Mouse (Mus musculus) splenic B cell, adult 2 months (primary cell): ENCODE data around the gene Hist1h3g.

ENCODE experiments used
- DNase-seq: peaks from one replicate; pipeline ENCODE4 v3.0.0-alpha.2; 2011; ENCODE audit warnings: low read depth, low spot score
- H3K27me3 ChIP-seq: 2 replicates; pipeline ENCODE4 v1.6.1; 2012; ENCODE audit warnings: mild to moderate bottlenecking, low read length, moderate library complexity, mixed read lengths; ENCODE audit not compliant: control insufficient read depth, poor library complexity, insufficient read depth, severe bottlenecking
- H3K36me3 ChIP-seq: 2 replicates; pipeline ENCODE4 v1.6.1; 2012; ENCODE audit warnings: mild to moderate bottlenecking, low read length, moderate library complexity, mixed read lengths; ENCODE audit not compliant: control insufficient read depth, poor library complexity, insufficient read depth, severe bottlenecking

Gene Hist1h3g

DNA sequence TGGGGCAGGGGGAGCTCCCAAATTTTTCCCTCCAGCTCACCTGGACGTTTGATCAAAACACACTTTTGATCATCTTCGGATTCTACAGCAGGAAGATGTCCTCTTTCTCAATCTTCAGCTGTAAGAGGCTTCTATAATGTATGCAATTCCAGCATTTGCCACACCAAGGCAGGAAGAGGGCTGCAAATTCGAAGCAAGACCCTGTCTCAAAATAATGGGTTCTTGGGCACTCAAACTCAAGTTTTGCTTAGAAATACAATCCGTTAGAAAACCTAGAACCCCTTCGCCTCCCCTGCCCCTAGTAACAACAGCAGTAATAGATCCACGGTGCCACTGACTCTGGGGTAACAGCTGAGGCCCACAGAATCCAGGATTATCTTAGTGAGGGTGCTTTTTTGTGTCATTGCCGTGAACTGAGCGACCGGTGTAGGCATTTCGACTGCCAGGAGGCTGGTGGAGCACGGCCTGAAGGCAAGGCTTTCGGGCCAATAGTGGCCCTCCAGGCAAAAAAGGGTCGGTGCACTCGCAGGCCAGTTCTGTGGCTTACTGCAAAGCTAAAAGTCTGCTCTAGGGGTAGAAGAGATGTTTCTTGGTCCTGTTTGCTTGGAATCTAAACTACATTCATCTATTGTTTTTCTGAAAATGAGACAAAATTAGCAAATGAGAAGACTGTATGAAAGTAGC is 29.4 kb upstream of the Hist1h3g start:
- DNase-seq: no peak
- H3K27me3 ChIP-seq: no peaks in the 10 kb centered on the region
- no peaks in the 10 kb centered on the region for H3K36me3 ChIP-seq

DNA sequence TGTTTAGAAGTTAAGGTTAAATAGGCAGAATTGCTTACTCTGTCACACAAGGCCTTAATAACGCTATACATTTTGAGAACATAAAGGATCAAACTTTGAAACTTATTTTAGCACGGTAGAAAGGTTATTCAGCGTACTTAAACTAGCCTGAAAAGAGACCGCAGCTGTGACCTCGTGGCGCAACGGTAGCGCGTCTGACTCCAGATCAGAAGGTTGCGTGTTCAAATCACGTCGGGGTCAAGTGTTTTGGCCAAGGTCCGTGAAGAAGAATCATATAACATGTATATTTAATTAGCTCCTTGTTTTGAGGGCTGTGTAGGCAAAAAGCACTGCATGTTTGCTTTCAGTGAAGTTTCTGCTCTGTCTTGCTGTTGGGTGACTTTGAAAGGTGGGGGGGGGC is 28.9 kb upstream of the Hist1h3g start:
- peak; percentile 66 for DNase-seq
- H3K27me3 ChIP-seq: no peaks in the 10 kb centered on the region
- H3K36me3 ChIP-seq: no peaks in the 10 kb centered on the region

DNA sequence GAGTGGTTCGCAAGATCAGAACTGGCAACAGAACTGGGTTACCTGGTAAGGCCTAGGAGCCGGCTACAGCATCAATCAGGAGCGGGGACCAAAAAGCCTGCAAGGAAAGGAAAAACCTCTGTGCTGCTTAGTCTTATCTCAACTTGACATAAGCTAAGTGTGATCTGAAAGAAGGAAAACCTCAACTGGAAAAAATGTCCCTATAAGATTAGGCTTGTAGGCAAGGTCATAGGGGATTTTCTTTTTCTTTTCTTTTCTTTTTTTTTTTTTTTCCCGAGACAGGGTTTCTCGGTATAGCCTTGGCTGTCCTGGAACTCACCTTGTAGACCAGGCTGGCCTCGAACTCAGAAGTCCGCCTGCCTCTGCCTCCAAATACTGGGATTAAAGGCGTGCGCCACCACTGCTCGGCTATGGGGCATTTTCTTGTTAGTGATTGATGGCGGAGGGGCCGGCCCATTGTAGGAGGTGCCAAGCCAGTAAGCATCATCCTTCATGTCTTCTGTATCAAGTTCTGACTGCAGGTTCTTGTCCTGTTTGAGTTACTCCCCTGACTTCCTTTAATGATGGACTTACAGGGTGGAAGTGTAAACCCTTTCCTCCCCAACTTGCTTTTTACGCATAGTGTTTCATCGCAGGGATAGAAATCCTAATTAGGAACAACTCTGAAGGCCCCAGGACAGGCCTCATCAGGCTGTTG is 28.3 kb upstream of the Hist1h3g start:
- no peaks in the 10 kb centered on the region for H3K27me3 ChIP-seq
- DNase-seq: no peak
- H3K36me3 ChIP-seq: no peaks in the 10 kb centered on the region

DNA sequence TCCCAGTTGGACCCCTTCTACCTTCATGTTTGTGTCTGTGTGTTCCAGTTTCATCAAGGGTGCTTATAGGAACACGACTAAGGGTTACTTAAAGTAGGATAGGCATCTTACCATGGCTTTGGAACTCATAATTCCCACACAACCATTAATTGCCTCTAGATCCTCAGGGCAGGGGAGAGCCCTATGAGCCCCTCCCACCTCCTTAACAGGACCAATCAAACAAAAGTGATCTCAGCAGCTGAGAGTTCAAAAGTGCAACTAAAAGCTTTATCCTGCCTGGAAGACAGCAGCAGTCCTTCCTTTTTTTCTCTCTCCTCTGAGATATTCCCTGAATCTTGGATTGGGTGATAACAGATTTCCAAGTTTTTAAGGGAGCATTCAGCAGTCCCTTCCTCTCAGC is 25.1 kb upstream of the Hist1h3g start:
- Histone ChIP-seq H3K27me3 (no peaks in the 10 kb centered on the region), H3K36me3 (no peaks in the 10 kb centered on the region)
- DNase-seq: no peak

DNA sequence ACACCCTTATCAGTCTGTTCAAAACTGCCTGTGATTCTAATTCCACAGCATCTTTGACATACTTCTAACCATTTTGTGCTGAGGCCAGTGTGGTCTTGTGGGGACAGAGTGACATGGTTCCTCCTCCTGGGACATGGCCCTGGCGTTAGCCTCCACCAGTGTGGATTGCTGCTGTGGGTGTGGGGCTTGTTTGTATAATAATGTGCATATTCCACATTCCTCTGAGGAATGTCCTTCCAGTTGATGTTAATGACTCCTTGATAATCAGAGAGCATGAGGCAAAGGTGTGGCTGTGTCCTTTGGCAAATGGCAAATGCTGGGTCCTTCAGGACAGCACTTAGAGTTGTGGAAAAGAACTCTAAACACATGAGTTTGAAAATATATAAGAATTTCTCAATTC is 21.7 kb upstream of the Hist1h3g start:
- no peak for DNase-seq
- no peaks in the 10 kb centered on the region for H3K27me3 ChIP-seq
- no peaks in the 10 kb centered on the region for H3K36me3 ChIP-seq

DNA sequence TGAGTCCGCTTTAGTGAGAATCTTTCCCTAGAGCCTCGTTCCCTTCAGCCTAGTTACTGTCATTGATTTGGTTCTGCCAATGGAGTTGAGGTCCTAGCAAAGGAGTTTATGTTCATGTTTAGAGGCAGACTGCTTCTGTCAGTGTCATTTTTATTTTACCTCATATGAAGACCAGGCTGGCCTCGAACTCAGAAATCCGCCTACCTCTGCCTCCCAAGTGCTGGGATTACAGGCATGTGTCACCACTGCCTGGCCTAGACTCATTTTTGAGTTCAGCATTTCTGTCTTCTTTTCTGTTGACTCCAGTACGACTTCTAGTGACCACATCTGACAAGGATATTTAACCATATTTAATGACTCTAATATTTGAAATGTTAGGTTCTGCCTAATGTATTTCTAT is 19.9 kb upstream of the Hist1h3g start:
- Histone ChIP-seq H3K27me3 (no peaks in the 10 kb centered on the region), H3K36me3 (no peaks in the 10 kb centered on the region)

DNA sequence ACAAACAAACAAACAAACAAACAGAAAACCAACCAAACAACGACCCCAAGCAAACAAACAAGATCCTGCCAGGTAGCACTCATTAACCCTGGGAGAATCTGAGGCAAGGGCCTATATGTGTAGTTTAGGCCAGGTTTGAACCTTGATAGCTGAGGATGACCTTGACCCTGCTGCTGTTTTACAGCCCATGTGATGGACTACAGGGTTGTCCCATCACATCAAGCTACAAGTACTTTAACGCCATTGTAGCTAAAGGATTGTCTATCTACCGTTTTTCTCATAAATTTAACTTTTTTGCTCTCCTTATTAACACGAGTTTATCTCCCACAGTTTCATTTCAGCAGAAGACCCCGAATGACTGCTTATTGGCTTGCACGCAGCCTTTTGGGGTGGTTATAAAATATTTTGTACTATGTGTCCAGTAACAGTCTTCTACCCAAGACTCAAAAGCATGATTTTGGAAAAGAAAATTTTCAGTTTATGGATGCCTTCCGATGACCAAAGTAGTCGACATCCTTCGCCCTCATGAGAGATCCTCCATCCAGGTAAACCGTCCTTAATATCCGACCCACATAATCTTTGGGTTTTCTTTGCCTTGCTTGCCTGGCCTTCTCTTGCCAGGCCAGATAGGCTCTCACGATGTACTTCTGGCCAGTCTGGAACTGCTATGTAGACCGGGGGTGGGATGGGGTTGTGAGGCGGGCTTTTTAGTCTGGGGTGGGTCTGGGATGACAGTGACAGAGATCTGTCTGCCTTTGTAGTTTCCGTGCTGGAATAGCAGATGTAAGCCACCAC is 19.2 kb upstream of the Hist1h3g start:
- Histone ChIP-seq H3K27me3 (no peaks in the 10 kb centered on the region), H3K36me3 (no peaks in the 10 kb centered on the region)
- DNase-seq: no peak

More for the DNA sequence above, 19.9 kb upstream of the Hist1h3g start:
- DNase-seq: no peak

DNA sequence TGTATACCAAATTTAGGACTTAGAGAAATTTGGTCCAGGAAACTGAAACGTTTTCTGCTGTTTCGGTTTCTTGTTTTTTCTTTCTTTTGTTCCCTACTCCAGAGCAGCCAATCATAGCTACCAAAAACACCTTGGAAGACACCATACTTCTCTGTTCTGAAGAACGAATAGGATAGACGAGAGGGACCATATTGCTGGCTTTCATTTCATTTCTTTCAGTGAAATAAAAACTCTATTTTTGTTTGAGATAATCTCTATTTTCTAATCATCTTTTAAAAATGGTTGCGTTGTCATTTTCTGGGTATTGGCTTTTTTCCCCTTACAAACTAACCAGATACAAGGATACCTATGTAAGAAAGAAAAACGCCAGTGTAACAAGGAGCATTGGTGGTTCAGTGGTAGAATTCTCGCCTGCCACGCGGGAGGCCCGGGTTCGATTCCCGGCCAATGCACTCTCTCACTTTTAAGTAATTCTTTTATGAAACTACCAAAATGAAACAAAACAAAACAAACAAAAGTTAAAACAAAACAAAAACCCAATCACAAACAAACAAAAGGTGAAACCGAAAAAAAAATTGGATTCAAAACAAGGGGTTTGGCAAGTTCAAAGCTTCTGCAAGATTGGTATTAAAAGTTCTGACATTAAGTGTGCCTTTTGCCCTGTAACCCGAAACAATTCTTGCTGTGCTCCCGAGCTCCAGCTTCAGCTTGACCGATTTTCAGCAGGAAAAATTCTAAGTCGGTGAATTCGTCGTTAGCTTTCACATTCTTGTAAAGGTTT is 18.2 kb upstream of the Hist1h3g start:
- peak; percentile 90 for DNase-seq
- Histone ChIP-seq H3K27me3 (no peaks in the 10 kb centered on the region), H3K36me3 (no peaks in the 10 kb centered on the region)

DNA sequence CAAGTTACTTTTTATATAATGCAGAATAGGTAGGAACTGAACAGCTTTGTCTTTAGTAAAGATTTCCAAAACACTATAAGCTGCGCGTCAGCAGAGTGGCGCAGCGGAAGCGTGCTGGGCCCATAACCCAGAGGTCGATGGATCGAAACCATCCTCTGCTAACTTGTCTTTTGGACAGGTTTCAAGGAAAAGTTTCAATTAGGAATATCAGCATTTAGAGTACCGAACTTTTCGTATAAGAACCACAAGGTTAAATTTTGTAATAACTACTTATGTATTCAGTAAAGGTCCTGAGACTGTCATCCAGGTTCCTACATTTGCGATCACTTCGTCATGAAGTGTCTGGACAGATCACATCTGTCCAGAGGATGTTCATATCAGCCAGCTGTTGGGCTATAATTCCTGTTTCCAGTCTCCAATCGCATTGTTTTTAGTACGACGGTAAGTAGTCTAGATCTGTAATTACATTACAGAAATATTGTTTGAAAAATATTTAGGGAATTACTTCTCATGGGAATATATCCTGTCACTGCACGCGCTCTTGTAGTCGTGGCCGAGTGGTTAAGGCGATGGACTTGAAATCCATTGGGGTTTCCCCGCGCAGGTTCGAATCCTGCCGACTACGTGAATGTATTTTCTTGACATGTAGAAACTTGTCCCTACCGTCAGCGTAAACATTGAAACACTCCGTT is 17.5 kb upstream of the Hist1h3g start:
- peak; percentile 88 for DNase-seq
- Histone ChIP-seq H3K36me3 (no peaks in the 10 kb centered on the region), H3K27me3 (no peaks in the 10 kb centered on the region)

DNA sequence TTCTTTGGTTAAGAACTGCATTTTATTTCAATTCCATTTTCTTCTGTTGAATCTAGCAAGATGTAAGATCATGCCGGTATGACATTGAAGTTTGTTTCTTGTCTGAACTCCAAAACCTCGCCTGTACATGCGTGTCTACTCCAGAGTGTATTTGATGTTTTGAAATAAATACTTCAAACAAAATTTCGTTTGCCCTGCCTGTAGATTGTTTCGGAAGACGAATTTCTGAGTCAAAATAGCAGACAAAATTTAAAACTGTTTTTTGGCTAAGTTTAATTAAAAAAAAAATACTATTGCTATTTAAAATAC is 17.0 kb upstream of the Hist1h3g start:
- Histone ChIP-seq H3K36me3 (no peaks in the 10 kb centered on the region), H3K27me3 (no peaks in the 10 kb centered on the region)
- no peak for DNase-seq

DNA sequence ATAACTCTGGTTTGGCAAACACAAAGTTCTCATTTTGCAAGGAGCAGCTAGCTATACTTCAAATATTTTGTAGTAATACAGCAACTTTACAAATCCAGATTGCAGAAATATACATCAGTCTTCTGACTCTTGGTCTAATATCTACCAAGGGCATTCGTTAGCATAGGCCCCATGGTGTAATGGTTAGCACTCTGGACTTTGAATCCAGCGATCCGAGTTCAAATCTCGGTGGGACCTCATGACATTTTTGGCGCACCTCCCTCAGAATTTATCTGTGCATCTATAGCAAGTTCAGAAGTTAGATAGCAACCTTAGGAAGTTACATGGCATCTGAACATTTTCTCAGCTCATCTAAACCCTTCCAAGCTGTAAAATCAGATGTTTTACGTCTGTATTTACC is 16.3 kb upstream of the Hist1h3g start:
- no peaks in the 10 kb centered on the region for H3K36me3 ChIP-seq
- DNase-seq: peak; percentile 91
- no peaks in the 10 kb centered on the region for H3K27me3 ChIP-seq

DNA sequence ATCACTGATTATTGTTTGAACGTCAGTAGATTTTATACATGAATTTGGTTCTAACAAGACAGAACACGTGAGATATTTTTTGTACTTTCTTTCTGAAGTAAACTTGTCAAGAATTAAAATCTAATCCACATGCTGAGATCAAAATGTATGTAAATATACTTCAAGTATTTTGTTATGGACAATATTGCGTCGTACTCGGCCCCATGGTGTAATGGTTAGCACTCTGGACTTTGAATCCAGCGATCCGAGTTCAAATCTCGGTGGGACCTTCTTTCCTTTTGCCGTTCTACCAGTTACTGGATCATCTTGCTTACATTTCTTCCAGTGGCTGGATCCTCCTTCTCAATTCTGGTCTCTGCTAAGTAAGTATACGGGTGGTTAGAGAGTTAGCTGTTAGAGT is 15.8 kb upstream of the Hist1h3g start:
- no peaks in the 10 kb centered on the region for H3K36me3 ChIP-seq
- no peaks in the 10 kb centered on the region for H3K27me3 ChIP-seq
- peak; percentile 85 for DNase-seq

DNA sequence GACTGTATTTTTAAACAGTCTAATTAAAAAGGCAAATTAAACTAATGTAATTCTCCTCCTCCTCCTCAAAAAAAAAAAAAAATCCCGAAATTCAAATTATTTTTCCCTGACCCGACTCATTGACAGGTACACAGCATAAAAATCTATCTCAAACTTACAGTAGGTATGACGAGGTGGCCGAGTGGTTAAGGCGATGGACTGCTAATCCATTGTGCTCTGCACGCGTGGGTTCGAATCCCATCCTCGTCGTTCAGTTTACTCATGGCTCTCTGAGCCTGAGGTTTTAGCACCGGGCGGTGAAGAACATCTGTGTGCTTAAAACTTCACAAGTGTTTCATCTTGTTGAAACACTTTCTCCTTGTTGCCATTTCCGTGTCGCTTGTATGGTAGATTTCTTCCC is 13.5 kb upstream of the Hist1h3g start:
- Histone ChIP-seq H3K36me3 (no peaks in the 10 kb centered on the region), H3K27me3 (no peaks in the 10 kb centered on the region)
- DNase-seq: peak; percentile 83

DNA sequence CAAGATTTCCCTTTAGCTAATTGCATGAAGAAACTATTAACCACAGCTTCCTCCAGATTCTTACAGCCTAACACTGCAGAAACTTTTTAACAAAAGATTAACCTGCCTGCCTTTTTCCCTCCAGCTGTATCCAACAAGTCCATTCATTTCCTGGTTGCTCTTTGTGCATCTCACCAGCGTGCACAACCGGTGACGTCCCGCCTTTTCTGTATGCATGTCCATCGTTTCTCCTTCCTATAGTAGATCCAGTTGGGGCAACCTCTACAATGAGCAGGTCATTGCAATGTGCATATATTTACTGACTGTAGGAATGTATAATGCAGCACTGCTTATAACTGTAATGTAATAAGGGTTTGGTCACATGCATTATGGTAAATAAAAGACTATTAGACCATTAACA is 11.2 kb upstream of the Hist1h3g start:
- Histone ChIP-seq H3K27me3 (no peaks in the 10 kb centered on the region), H3K36me3 (no peaks in the 10 kb centered on the region)
- DNase-seq: no peak
